Comparison of ENCODE assay signal across 22 mouse cellular contexts in the genomic region with DNA sequence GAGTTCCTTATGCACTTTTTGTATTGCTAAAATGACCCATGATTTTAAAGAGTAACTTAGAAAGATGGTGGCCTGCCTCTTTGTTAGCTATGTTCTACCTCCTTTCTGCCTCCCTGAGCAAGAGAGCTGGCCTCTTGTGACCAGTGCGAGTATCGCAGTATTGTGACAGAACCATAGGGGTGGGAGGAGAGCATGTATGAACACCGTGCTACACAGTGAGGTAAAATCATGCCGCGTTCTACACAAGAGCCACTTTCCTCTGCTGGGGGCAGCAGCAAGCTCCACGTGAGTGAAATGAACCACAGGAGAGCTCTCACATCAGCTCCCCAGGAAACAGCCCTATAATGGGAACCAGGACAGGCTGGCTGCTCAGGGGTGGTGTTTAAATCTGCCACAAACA.
DNase-seq lines count a peak whose midpoint lies in the region; ATAC-seq and TF ChIP-seq lines count a peak whose summit lies in the region.
"Had no signal": no experiment of that assay in that cellular context is flagged by ENCODE, and none has a peak within 500 bp of the region (broad histone marks: within the 10 kb centered on the region; RNA-seq: fewer than 3 reads in every experiment).

No protein-coding gene starts in this region.

- TF ChIP-seq CTCF in gastrocnemius, adult 2 months (IDR thresholded peaks at IDR 0.05) = no peak

- H3K9me3 ChIP-seq in limb, embryonic 10.5 days (replicated peaks) = no peaks in the 10 kb centered on the region
- H3K9me3 ChIP-seq: embryonic facial prominence, embryonic 10.5 days; embryonic facial prominence, embryonic 15.5 days; forebrain, embryonic 13.5 days; heart, embryonic 13.5 days; hindbrain, embryonic 10.5 days; intestine, embryonic 15.5 days; limb, embryonic 13.5 days; midbrain, embryonic 12.5 days had no signal

- DNase-seq in gastrocnemius, adult 2 months = no peak
- DNase-seq in gastrocnemius, postnatal 36 days = no peak
- DNase-seq in ZHBTc4 (ENCODE audit: low read depth, low spot score) = peak; percentile 26
- no peak for DNase-seq in limb, embryonic 10.5 days (ENCODE audit: low spot score)
- no peak for DNase-seq in adrenal gland, adult (ENCODE audit: inconsistent age in 2 of 2, low spot score in 1 of 2)
- no peak for DNase-seq in embryo, embryonic 10.5 days (ENCODE audit: low spot score)
- no peak for DNase-seq in thymus, postnatal 14 days
- DNase-seq: adrenal gland, adult 8-10 months; cerebellum, adult 11 months; cerebellum, adult 9-10 months; kidney, adult 9 months; layer of hippocampus, adult 9-11 months had no signal

- H3K27me3 ChIP-seq in limb, embryonic 10.5 days (ENCODE audit: low read depth, poor library complexity, severe bottlenecking) = no peaks in the 10 kb centered on the region
- H3K27me3 ChIP-seq: embryonic facial prominence, embryonic 15.5 days; forebrain, embryonic 13.5 days; heart, embryonic 13.5 days; intestine, embryonic 15.5 days; limb, embryonic 13.5 days; midbrain, embryonic 12.5 days had no signal

- no peak overlapping the region for H3K4me3 ChIP-seq in gastrocnemius, adult 2 months
- H3K4me3 ChIP-seq in limb, embryonic 10.5 days = no peak overlapping the region
- H3K4me3 ChIP-seq: embryonic facial prominence, embryonic 10.5 days; embryonic facial prominence, embryonic 15.5 days; forebrain, embryonic 13.5 days; heart, embryonic 13.5 days; hindbrain, embryonic 10.5 days; intestine, embryonic 15.5 days; limb, embryonic 13.5 days; midbrain, embryonic 12.5 days had no signal

- ATAC-seq in megakaryocyte-erythroid progenitor cell, adult 5-6 weeks (replicated peaks; ENCODE audit: low FRiP score, low TSS enrichment, poor library complexity, severe bottlenecking) = peak; percentile 38
- ATAC-seq: forebrain, embryonic 13.5 days; hindbrain, embryonic 16.5 days had no signal

- no peaks in the 10 kb centered on the region for H3K36me3 ChIP-seq in limb, embryonic 10.5 days
- H3K36me3 ChIP-seq: embryonic facial prominence, embryonic 10.5 days; embryonic facial prominence, embryonic 15.5 days; heart, embryonic 13.5 days; hindbrain, embryonic 10.5 days; intestine, embryonic 15.5 days; limb, embryonic 13.5 days; midbrain, embryonic 12.5 days had no signal

- H3K27ac ChIP-seq in gastrocnemius, adult 2 months = peak overlapping the region; percentile 61
- H3K27ac ChIP-seq in limb, embryonic 10.5 days = 0 out of 2 replicates have a peak overlapping the region, but pooled peaks have one; percentile 2
- H3K27ac ChIP-seq: embryonic facial prominence, embryonic 10.5 days; embryonic facial prominence, embryonic 15.5 days; forebrain, embryonic 13.5 days; heart, embryonic 13.5 days; hindbrain, embryonic 10.5 days; intestine, embryonic 15.5 days; limb, embryonic 13.5 days; midbrain, embryonic 12.5 days had no signal

- peaks cover 8% of the 10 kb centered on the region for H3K4me1 ChIP-seq in limb, embryonic 10.5 days
- H3K4me1 ChIP-seq: embryonic facial prominence, embryonic 15.5 days; hindbrain, embryonic 10.5 days; intestine, embryonic 15.5 days; limb, embryonic 13.5 days; midbrain, embryonic 12.5 days had no signal

- intact Hi-C loops in gastrocnemius, adult 2 months (cut with DNase I) = loop anchor here (5.0 kb wide), 1 partner anchor 98 kb away; no protein-coding TSS in a partner anchor
- intact Hi-C loops in gastrocnemius, postnatal 36 days (cut with DNase I) = loop anchor here (5.0 kb wide), 1 partner anchor 98 kb away; no protein-coding TSS in a partner anchor

- 80% methylated on average over 6 of the region's 6 CpGs for WGBS in limb, embryonic 10.5 days
